Mouse (Mus musculus): Measurements from ENCODE around the gene Cntn4. TPM values are rescaled to one million over a fixed set of nuclear protein-coding genes. Genes with fewer than 3 reads are reported as not detected.

The Cntn4 gene
- polyA plus RNA-seq, 1 experiment, result 9.0 TPM

DNA sequence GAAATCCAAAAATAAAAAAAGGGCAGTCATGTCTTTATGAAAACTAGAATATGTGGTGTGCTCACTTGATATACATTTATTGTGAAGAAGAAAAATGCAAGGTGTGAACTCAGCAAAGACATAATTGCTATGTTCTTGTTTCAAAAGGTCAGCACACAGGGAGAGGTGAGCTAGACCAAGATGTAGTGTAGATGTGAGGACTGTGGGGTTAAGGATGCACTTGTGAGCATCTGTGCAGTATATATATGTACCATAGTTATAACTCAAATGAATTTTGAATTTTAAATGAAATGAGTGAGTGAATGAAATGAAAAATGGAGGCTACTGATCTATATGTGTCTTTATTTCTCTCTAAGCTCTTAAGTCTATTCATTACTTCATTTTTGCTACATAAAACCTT is 401.2 kb downstream of the Cntn4 start:
- TF ChIP-seq POLR2A (IDR thresholded peaks at IDR 0.05; ENCODE audit: borderline replicate concordance, extremely low read depth, insufficient read depth, insufficient read length, poor library complexity, severe bottlenecking) (no peak), CTCF (IDR thresholded peaks at IDR 0.05; ENCODE audit: borderline replicate concordance, extremely low read depth, insufficient read depth, insufficient read length) (no peak)
- DNase-seq (ENCODE audit: low read depth), result no peak

DNA sequence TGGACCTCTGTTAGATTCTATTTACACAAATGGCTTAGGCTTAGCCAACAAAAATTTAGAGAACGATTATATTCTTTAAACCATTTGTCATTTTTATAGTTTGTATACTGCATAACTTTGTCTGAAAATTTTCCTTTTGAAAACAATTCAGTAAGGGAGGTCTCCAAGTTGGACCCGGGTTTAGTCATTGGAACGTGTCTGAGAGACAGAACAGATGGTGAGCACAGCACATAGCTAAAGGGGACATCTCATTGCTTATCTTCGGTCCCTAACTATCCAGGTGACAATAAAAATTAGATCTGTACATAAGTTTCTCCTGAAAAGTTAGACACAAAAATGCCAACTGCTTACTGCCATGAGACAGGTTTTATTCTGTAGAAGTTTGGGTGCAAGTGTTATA is 420.4 kb downstream of the Cntn4 start:
- TF ChIP-seq CTCF (IDR thresholded peaks at IDR 0.05; ENCODE audit: borderline replicate concordance, extremely low read depth, insufficient read depth, insufficient read length) (no peak), POLR2A (IDR thresholded peaks at IDR 0.05; ENCODE audit: borderline replicate concordance, extremely low read depth, insufficient read depth, insufficient read length, poor library complexity, severe bottlenecking) (no peak)
- no peak for DNase-seq (ENCODE audit: low read depth)

DNA sequence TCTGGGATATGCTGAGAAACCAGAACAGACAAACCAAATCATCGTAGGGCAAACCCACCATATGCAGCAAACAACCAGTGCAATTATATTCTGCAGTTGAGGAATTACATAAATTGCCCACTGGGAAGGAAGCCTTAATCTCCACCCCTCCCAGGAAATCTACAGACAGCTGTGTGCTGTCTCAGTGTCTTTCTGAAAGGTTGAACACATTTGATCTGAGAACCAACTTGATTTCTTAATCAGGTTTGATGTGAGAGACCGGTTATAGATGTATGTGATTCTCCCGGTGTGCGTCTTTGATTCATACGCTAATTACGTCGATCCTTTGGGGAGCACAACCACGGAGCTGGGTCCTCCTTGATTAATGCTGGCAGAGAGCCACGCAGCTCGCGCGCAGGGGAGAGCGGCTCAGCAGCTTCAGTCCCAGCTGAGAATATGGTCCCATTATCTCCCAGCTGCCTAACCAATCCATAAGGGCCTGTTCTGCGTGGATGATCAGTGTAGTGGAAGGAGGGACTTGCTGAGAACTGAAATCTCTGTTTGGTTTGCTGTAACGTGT is 441.1 kb downstream of the Cntn4 start:
- TF ChIP-seq CTCF (IDR thresholded peaks at IDR 0.05; ENCODE audit: borderline replicate concordance, extremely low read depth, insufficient read depth, insufficient read length) (no peak), POLR2A (IDR thresholded peaks at IDR 0.05; ENCODE audit: borderline replicate concordance, extremely low read depth, insufficient read depth, insufficient read length, poor library complexity, severe bottlenecking) (no peak)
- peak; percentile 94 for DNase-seq (ENCODE audit: low read depth)

DNA sequence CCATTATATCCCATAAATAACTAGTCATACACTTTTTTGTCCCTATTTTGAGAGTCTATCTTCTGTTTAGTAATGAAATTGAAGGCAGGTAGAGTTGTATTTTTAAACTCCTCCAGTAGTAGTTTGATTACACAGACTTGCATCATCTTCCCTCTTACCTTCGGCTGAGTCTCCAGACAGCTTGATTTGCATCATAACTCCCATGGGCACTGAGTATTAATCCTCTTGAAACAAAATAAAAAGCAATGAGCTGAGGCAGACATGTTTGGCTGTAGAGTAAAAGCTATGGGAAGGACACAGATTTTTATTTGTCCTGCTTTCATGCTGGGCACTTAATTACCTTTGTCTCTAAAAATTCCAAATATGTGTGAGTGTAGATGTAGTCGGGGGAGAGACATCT is 476.1 kb downstream of the Cntn4 start:
- no peak for TF ChIP-seq CTCF (IDR thresholded peaks at IDR 0.05; ENCODE audit: borderline replicate concordance, extremely low read depth, insufficient read depth, insufficient read length)
- no peak for TF ChIP-seq POLR2A (IDR thresholded peaks at IDR 0.05; ENCODE audit: borderline replicate concordance, extremely low read depth, insufficient read depth, insufficient read length, poor library complexity, severe bottlenecking)
- no peak for DNase-seq (ENCODE audit: low read depth)

DNA sequence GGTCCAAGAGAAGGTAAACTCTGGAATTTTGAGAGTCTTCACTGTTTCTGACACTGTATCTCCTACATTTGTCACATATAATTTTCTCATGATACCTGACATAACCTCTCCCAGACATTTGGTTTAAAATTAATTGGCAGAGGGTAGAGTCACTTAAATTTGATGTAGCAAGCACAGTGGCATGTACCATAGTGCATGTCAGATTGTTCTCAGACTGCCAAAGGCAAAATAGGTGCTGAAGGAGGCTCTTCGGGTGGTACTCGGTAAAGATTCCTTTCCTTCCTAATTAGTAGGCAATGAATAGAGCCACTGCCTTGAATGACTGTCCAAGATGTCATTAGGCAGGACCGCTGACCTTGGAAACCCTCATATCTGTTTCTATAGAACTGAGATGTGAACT is 477.9 kb downstream of the Cntn4 start:
- TF ChIP-seq CTCF (IDR thresholded peaks at IDR 0.05; ENCODE audit: borderline replicate concordance, extremely low read depth, insufficient read depth, insufficient read length) (no peak), POLR2A (IDR thresholded peaks at IDR 0.05; ENCODE audit: borderline replicate concordance, extremely low read depth, insufficient read depth, insufficient read length, poor library complexity, severe bottlenecking) (no peak)
- peak; percentile 8 for DNase-seq (ENCODE audit: low read depth)

DNA sequence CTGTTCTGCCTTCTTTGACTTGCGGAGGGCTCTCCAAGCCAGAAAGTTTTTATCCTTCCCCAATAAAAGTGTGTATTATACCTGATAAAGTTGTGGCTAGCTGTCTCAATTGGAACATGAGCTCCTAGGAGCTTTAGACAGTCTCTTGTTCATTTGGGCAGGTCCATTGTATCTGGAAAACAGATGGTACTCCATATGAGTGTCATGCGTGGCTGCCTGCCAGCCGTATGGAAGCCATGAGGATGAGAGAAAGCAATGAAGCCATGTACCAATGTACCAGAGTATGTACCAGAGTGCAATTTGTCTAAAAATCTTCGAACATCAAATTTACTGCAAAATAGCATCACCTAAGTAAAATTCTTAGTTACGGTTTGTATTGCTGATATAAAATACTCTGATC is 500.1 kb downstream of the Cntn4 start:
- TF ChIP-seq POLR2A (IDR thresholded peaks at IDR 0.05; ENCODE audit: borderline replicate concordance, extremely low read depth, insufficient read depth, insufficient read length, poor library complexity, severe bottlenecking) (no peak), CTCF (IDR thresholded peaks at IDR 0.05; ENCODE audit: borderline replicate concordance, extremely low read depth, insufficient read depth, insufficient read length) (no peak)
- DNase-seq (ENCODE audit: low read depth), result peak; percentile 46

DNA sequence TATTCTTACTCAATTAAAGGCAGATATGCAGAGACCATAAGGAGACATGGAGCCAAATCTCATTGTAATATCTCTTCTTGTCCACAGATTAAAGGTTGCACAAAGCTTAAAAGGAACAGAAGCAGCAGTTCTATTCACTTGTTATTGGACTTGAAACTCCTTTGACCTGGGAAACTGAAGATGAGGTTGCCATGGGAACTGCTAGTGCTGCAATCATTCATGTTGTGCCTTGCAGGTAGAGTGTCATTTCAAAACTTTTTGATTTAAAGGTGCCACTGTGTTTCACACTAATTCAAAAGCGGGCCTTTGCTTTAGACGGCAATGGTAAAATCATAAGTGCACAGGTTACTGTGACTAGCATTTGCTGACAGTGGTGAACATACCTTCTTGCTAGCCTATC is 504.1 kb downstream of the Cntn4 start:
- peak; percentile 66 for DNase-seq (ENCODE audit: low read depth)
- TF ChIP-seq CTCF (IDR thresholded peaks at IDR 0.05; ENCODE audit: borderline replicate concordance, extremely low read depth, insufficient read depth, insufficient read length), result no peak
- TF ChIP-seq POLR2A (IDR thresholded peaks at IDR 0.05; ENCODE audit: borderline replicate concordance, extremely low read depth, insufficient read depth, insufficient read length, poor library complexity, severe bottlenecking), result no peak

DNA sequence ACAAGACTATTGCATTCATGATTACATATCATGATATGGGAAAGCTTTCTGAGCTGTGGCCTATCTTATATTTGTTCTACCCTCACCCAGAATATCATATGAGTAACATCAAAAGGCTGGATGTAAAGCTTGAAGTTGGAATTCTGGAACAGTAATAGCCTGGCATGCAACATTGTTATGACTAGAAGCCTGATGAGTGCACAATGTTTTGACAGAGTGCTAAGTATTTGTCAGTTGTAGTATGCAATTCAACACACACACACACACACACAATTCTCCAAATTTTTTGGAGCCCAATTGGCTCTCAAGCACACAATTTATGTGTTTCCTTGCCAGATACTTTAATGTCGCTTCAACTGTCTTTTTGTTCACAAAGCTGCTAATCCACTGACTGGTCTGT is 523.5 kb downstream of the Cntn4 start:
- DNase-seq (ENCODE audit: low read depth), result peak; percentile 70
- TF ChIP-seq CTCF (IDR thresholded peaks at IDR 0.05; ENCODE audit: borderline replicate concordance, extremely low read depth, insufficient read depth, insufficient read length) (no peak), POLR2A (IDR thresholded peaks at IDR 0.05; ENCODE audit: borderline replicate concordance, extremely low read depth, insufficient read depth, insufficient read length, poor library complexity, severe bottlenecking) (no peak)

DNA sequence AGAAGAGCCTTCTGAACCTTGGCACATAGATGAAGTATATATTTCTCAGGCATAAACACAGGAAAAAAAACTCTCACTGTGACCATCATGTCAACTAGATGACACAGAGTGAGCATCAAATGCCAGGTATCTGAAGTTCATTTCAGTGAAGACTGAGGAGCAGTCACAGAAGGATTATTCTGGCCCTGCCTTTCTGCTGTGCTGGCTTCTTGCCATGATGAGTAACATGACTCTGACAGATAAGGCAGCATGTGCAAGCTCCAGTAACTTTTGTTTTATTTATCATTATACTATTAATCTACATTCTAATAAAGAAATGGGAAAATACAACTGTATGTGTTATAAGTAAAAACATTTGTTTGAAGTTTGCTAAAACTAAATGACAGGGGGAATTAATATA is 529.9 kb downstream of the Cntn4 start:
- no peak for DNase-seq (ENCODE audit: low read depth)

DNA sequence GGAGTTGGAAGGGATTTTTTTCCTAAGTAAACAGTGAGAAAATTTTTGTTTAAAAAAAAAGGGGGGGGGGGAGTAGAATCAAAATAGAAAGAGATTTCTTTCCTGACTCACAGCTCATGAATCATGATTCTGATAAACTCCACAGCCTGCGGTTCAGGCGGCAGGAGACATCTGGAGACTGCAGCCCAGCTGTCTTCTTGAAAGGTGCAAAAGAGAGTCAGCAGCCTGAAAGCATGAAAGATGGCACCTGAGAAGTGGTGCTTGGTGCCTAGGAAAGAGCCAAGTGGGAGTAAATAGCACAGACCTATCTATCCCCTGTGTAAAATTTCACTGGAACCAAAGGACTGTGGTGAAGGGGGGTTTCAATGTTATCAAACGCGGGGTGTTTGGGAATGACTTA is 535.6 kb downstream of the Cntn4 start:
- DNase-seq (ENCODE audit: low read depth), result no peak
- TF ChIP-seq POLR2A (IDR thresholded peaks at IDR 0.05; ENCODE audit: borderline replicate concordance, extremely low read depth, insufficient read depth, insufficient read length, poor library complexity, severe bottlenecking) (no peak), CTCF (IDR thresholded peaks at IDR 0.05; ENCODE audit: borderline replicate concordance, extremely low read depth, insufficient read depth, insufficient read length) (no peak)

More for the DNA sequence above, 529.9 kb downstream of the Cntn4 start:
- TF ChIP-seq POLR2A (IDR thresholded peaks at IDR 0.05; ENCODE audit: borderline replicate concordance, extremely low read depth, insufficient read depth, insufficient read length, poor library complexity, severe bottlenecking) (no peak), CTCF (IDR thresholded peaks at IDR 0.05; ENCODE audit: borderline replicate concordance, extremely low read depth, insufficient read depth, insufficient read length) (no peak)

DNA sequence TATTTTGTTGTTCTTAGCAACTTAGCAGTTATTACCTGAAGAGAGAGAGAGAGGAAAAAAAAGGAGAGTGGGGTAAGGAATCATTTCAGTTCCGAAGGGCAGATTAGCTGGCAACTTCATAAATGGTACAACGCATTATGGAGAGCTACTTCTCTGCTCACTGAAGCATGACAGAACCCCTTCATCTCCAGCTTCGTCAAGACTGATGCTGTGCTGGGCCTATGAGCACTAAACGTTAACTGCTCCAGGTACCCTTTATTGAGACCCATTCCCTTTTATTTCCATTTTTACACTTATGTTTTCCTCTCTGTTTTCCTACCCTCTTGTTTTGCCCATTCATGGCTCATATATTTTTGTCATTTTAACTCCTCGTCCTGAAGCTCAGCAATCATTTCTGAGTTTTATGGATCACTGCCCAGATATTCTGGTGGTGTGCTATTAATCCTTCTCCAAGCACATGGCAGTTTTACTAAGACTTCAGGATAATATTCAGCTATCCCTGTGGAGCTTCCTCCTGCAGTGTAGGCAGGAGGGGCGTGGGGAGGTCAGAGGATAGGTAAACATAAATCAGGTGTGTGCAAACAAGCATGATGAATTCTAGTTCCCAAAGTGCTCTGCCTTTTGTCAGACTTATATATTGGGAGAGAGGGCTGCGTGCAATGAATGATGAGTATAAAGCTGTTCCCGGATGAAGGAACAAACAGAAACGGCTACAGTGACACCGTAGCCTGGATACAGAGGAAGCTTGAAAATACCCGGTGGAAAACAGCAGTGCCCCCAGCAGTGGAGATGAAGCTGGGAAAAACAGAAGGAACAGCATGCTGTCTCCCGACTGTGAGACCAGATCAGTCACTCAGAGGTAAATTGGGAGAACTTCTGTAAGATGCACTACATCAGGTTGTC is 559.8 kb downstream of the Cntn4 start:
- peak; percentile 44 for DNase-seq (ENCODE audit: low read depth)
- TF ChIP-seq CTCF (IDR thresholded peaks at IDR 0.05; ENCODE audit: borderline replicate concordance, extremely low read depth, insufficient read depth, insufficient read length) (no peak), POLR2A (IDR thresholded peaks at IDR 0.05; ENCODE audit: borderline replicate concordance, extremely low read depth, insufficient read depth, insufficient read length, poor library complexity, severe bottlenecking) (no peak)

DNA sequence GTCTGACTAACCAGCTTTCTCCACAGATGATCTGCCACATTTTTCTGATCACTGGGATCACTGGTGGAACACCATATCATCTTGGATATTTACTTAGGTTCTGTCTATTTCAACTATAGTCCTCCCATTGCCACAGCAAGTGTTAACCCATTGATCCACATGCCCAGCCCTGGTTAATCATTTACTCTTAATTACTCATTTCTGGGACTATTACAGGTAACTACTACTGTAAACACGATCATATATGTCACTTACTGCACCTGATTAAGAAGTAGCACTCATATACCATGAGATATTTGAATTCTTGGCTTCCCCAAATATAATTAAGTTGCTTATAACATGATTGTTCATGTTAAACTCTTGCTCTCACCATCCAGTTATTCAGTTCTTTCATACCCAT is 564.1 kb downstream of the Cntn4 start:
- TF ChIP-seq CTCF (IDR thresholded peaks at IDR 0.05; ENCODE audit: borderline replicate concordance, extremely low read depth, insufficient read depth, insufficient read length), result no peak
- no peak for DNase-seq (ENCODE audit: low read depth)

Data from brain, embryonic 14.5 days (tissue).